Mouse (Mus musculus) c-Kit-negative CD71-positive TER-119-positive erythroid progenitor cells, embryonic 14.5 days (primary cell): ENCODE results near the gene Cptp.
A peak's percentile ranks its signal among the peaks of the same experiment; 100 is the strongest.

Experiments
- DNase-seq: peaks from one replicate; pipeline ENCODE4 v3.0.0-alpha.2; 2013; ENCODE audit warnings: low read depth, low spot score

Gene Cptp

DNA sequence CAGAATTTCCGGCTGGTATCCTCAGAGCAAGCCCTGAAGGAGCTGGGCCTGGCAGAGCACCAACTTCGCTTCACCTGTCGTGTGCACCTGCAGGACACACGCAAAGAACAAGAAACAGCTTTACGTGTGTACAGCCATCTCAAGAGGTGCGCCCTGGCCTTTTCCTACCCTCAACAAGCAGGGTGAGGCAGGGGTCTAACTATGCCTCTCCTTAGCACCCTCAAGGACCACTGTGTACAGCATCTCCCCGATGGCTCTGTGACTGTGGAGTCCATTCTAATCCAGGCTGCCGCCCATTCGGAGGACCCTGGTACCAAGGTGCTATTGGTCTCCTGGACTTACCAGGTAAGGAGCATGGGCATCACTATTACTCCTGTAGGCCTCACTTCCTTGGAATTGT lies 18.9 kb upstream of the Cptp start:
- DNase-seq = no peak

- no peak for DNase-seq
These were observed 18.4 kb upstream of the Cptp start for GRCm38 (mm10) chr4:155887674-155888073.

GRCm38 (mm10) chr4:155886330-155886729 lies 17.1 kb upstream of the Cptp start:
- no peak for DNase-seq

DNA sequence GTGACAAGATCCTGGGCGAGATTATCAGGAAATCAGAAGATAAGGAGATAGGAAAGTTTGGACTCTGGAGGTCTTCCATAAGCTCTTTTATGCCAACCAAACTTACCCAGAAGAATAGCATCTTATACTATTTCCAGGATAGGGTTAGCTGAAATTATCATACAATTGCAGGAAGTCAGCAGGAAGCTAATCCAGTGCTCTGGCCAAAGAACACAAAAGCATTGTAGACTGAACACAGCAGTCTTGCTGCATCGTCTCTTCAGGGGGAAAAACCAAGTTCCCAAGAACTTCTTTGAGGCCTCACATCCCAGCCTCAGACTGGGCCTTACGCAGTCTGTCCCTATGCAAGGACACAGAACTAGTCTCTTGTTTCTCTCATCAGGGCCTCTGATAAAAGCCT lies 14.3 kb upstream of the Cptp start:
- DNase-seq = no peak

- DNase-seq = no peak
These were observed 2.2 kb upstream of the Cptp start for GRCm38 (mm10) chr4:155871404-155871803.

DNA sequence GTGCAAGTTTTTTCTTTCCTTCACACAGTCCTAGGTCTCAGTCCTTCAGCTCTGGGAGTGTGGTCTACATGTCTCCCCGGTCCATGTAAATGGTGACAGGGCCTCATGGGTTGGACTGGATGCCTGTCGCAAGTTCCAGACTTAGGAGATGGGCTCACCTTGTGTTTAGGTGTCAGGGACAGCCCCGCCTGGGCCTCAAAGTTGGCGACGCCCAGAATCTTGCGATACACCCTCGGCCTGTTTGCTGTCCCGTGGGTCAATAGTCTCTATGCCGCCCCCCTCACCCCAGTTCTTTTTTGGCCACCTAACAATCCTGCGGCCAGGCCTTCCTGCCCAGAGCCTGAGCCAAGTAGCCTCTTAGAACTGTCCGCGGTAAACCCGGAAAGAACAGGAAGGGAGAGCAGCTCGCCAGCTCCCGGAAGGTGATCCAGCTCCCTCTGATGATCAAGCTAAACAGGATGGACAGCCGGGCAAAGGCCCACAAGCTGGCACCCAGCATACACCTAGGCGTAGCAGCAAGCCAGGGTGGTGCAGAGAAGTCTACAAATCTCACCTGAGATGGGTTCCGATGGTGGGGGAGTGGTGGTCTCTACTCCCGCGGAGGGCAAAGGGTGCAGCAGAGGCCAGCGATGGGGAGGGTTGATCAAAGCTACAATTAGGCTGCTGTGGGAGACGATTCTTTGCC lies 484 bp downstream of the Cptp start:
- DNase-seq = no peak

- no peak for DNase-seq
These were observed 6.2 kb downstream of the Cptp start, which contains the start of gene Tas1r3 for GRCm38 (mm10) chr4:155863001-155863400. Gene Tas1r3 (minus strand): TSS chr4:155863362.

DNA sequence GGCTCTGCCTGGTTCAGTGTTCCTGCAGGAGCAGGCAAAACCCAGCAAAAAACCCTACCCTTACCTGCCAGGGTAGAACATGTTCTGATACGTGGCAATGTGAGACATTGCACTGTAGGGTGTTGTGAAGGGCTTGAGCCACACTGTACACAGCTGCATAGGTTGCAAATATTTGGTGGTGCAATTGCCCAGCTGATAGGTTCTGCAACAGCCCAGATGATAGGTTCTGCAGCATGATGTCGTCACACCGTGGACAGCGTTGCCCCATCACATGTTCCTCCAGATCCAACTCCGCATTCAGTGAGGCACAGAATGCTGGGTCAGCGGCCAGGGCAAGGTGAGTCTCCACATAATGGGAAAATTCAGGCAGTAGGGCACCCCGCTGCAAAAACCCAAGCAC lies 7.5 kb downstream of the Cptp start:
- DNase-seq = no peak

DNA sequence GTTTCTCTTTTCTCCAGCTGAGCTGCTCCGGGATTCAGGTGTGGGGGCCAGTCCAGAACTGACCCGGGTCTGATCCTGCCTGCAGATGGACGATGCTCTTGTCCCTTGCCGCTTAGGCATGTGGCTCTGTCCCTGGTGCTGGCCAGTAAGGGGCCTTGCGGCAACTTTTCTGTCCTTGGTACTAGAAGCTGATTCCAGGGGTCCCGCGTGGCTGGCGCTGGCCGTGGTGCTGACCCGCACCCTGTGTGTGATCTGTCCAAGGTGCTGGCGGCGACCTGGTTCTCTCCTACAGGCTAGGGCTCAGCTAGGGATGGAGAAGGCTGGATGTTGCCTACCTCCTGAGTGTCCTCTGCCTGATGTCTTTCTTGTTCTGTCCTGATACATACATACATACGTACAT lies 9.9 kb downstream of the Cptp start:
- no peak for DNase-seq

GRCm38 (mm10) chr4:155856881-155857280 lies 12.4 kb downstream of the Cptp start:
- no peak for DNase-seq

DNA sequence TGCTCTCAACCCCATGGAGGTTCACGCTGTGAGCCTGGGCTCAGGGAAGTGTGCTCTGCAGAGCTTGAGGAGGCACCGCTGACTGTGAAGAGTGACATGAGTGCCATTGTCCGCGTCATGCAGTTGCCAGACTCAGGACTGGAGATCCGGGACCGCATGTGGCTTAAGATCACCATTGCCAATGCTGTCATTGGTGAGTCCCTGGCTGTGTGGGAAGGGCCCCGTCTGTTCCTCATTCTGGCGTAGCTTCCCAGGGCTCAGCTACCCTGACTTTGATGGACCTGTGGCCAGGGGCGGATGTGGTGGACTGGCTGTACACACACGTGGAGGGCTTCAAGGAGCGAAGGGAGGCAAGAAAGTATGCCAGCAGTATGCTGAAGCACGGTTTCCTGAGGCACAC lies 13.2 kb downstream of the Cptp start:
- DNase-seq = no peak

DNA sequence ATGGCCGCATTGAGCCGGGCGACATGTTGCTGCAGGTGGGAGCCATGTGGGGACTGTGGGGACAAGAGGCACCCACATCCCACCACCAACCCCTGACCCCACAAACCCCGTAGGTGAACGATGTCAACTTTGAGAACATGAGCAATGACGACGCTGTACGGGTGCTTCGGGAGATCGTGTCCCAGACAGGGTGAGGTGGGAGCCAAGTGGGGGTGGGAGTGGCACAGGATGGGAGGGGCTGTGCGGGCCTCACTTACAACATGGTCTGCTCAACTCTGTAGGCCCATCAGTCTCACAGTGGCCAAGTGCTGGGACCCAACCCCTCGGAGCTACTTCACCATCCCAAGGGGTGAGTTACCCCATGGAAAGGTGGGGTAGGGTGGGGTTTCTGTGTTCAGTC lies 14.2 kb downstream of the Cptp start:
- no peak for DNase-seq

DNA sequence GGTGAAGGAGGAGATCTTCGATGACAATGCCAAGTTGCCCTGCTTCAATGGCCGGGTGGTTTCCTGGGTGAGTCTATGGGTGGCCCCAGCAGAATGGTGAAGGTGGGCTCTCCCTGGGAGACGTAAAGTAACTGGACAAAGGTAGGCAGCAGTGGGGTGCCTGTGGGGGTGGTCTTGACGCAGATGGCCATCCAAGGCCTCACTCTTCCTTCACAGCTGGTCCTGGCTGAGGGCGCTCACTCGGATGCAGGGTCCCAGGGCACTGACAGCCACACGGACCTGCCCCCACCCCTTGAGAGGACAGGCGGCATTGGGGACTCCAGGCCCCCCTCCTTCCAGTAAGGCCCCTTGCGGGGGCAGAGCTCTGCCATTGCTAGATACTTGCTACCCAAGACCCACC lies 15.8 kb downstream of the Cptp start:
- DNase-seq = no peak

GRCm38 (mm10) chr4:155851951-155852411 lies 17.3 kb downstream of the Cptp start:
- DNase-seq = no peak

DNA sequence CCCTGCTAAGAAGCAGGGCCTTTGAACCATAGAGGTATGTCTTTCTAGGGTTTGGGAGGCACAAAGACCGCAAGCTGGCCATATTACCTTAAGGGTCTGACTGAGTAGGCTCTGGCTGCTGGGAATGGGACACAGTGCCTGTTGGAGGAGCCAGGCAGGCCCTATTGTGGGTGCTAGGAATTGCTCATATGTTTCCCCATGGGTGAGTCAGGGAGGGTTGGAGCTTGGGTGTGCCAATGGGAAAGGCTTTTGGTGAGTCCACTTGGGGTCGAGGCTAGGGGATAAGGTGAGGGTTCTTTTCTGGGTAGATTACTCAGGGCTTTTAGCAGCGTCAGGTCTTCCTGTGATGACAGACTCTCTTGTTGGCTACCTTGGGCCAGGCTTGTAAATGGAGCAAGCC lies 17.9 kb downstream of the Cptp start:
- no peak for DNase-seq

- no peak for DNase-seq
These were observed 19.3 kb downstream of the Cptp start for GRCm38 (mm10) chr4:155849792-155850451.

- no peak for DNase-seq
These were observed 19.8 kb downstream of the Cptp start for GRCm38 (mm10) chr4:155849391-155849790.

- no peak for DNase-seq
These were observed 20.7 kb downstream of the Cptp start for GRCm38 (mm10) chr4:155848434-155849095.

- no peak for DNase-seq
These were observed 21.5 kb downstream of the Cptp start for GRCm38 (mm10) chr4:155847591-155848352.

- DNase-seq = peak; percentile 84
These were observed 22.2 kb downstream of the Cptp start, which contains the start of gene Dvl1 for GRCm38 (mm10) chr4:155846871-155847578. Gene Dvl1 (plus strand): TSS chr4:155847402.

DNA sequence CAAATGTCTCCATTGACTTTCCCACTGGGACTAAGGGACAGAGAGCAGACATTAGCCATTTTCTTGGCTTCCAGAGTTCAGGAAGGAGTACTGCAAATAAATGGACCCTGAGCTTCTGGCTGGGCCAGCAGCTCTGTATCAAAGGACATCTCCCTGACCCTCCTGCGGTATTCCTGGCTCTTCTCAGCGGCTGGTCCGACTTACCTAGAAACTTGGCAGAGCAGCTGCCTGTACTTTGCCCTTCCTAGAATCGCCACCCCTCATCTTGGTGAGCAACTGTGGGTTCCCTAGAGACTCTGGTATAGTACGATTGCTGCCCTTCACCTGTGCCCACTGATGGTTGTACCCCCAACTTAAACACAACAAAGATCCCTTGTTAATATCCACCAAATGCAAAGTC lies 26.0 kb downstream of the Cptp start:
- no peak for DNase-seq
